Mouse (Mus musculus) embryonic facial prominence, embryonic 11.5 days (tissue): ENCODE data around the gene Sh3d21. TPM values are rescaled to one million over a fixed set of nuclear protein-coding genes. Genes with fewer than 3 reads are reported as not detected.

Experiments
- ATAC-seq: fragments of 200-750 bp; cut with Nextera tagmentation; replicated peaks from 2 replicates; pipeline ENCODE4 v1.8.0; 2017; ENCODE audit warnings: low read depth; ENCODE audit not compliant: insufficient number of reproducible peaks, low FRiP score, low TSS enrichment
- DNase-seq: peaks from one replicate; pipeline ENCODE4 v3.0.0-alpha.2; 2015; ENCODE audit warnings: low spot score
- H3K27ac ChIP-seq: fragments of 300-500 bp; sonication (generic); replicated peaks from 2 replicates; pipeline ENCODE4 v1.5.1; 2014; ENCODE audit warnings: mild to moderate bottlenecking, low read depth, low read length, control low read depth
- H3K27me3 ChIP-seq: fragments of 300-500 bp; sonication (generic); 2 replicates; pipeline ENCODE4 v1.6.1; 2014; ENCODE audit warnings: mild to moderate bottlenecking, low read length, moderate library complexity, mixed read lengths; ENCODE audit not compliant: control insufficient read depth, insufficient read depth
- H3K36me3 ChIP-seq: fragments of 300-500 bp; sonication (generic); replicated peaks from 2 replicates; pipeline ENCODE4 v1.6.1; 2014; ENCODE audit warnings: low read depth, mild to moderate bottlenecking, low read length, moderate library complexity, mixed read lengths; ENCODE audit not compliant: control insufficient read depth, insufficient read depth
- H3K4me1 ChIP-seq: fragments of 300-500 bp; sonication (generic); 2 replicates; pipeline ENCODE4 v1.6.1; 2014; ENCODE audit warnings: low read length, mixed read lengths; ENCODE audit not compliant: control insufficient read depth, insufficient read depth
- H3K4me2 ChIP-seq: fragments of 300-500 bp; sonication (generic); 2 replicates; pipeline ENCODE4 v1.6.1; 2014; ENCODE audit warnings: low read depth, mild to moderate bottlenecking, control low read depth, low read length, moderate library complexity
- H3K4me3 ChIP-seq: fragments of 300-500 bp; sonication (generic); 2 replicates; pipeline ENCODE4 v1.5.1; 2014; ENCODE audit warnings: low read depth, low read length, control low read depth
- H3K9ac ChIP-seq: fragments of 300-500 bp; sonication (generic); replicated peaks from 2 replicates; pipeline ENCODE4 v1.6.1; 2014; ENCODE audit warnings: mild to moderate bottlenecking, control low read depth, low read length
- H3K9me3 ChIP-seq: fragments of 300-500 bp; sonication (generic); replicated peaks from 2 replicates; pipeline ENCODE4 v1.6.1; 2016; ENCODE audit warnings: mild to moderate bottlenecking, low read length, inconsistent platforms, mixed read lengths; ENCODE audit not compliant: control insufficient read depth
- WGBS: fragments of 180-500 bp; shearing (Covaris S2); extraction: QIAGEN DNeasy Blood & Tissue Kit; methylation state at CpG from one replicate; pipeline ENCODE4 v1.1.7; 2014; 5-methylcytosine and 5-hydroxymethylcytosine counted together
- polyA plus RNA-seq: library from polyadenylated mRNA; unstranded; fragments of >200 nt; fragmentation: Nextera tagmentation; extraction: Ambion mirVana; gene quantifications from 2 replicates; pipeline ENCODE4 v1.2.1, GENCODE M21; 2014

Gene Sh3d21
- polyA plus RNA-seq, 1 experiment from 2014 or later, result 5.0 TPM

DNA sequence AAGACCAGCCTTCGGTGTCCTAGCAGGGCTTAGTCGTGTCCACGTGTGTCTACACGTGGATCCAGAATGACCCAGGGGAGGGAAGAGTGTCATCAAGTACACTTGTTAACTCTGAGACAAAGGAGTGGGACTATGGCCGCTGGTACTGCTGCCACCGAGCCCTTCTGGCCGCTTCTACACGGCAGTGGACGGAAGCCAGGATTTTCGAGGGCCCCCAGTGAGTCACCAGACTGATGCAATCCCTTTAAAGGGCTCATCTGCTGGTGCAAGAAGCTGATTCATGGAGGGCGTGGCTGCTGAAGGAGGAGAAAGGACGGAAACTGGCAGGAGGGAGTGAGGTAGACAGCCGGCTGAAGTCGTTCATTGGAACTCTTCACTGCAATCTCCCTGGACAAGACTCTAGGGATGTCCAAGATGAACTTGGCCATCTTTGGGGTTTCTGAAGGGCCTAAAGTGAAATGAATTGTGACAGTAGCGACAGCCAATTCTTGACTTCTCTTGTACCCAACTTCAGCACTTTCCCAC is 60.2 kb downstream of the Sh3d21 start:
- DNase-seq (peak; percentile 56), ATAC-seq (peak; percentile 31; the same call in 1 of the 2 replicates)
- peak overlapping the region; percentile 48 for H3K27ac ChIP-seq
- H3K27me3 ChIP-seq, result no peaks in the 10 kb centered on the region
- no peaks in the 10 kb centered on the region for H3K9me3 ChIP-seq
- H3K9ac ChIP-seq, result peak overlapping the region; percentile 57
- H3K4me3 ChIP-seq, result peak overlapping the region; percentile 97
- H3K4me2 ChIP-seq, result peak overlapping the region; percentile 78
- H3K36me3 ChIP-seq, result no peaks in the 10 kb centered on the region
- WGBS, result 3% methylated on average over 15 of the region's 15 CpGs
- H3K4me1 ChIP-seq, result no peaks in the 10 kb centered on the region

DNA sequence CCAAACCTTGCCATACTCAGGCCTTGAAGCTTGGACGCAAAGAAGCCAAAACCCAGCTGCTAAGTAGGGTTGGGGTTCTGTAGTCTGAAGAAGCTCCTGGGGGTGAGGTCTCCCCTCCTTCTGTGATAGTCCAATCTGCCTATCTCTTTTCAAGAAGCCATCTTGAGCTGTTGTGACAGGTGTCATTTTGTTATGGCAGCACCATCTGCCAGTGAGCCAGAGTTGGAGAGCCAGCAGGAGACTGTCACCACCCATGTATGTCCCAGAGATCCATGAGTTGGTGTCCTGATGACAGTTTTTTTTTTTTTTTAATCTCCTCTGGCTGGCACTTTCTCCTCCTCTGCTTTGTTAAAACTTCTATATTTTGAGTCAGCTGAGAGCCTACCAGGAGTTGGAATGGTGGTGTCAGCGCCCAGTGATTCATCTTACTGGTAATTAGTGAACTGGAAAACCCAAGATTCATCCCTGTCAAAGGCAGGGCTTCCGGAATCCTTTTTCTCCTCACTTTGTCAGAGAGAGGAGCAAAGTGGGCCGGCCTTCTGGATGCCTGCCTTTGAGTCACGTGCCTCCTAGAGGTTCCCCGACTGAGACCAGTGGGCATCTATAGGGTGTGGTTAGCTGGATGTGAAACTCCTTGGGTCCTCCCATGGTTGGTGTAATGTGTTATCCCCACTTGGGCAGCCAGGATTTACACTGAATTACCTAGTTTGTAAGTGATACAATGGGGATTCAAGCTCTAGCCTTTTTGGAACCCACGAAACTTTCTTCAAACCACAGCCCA is 61.0 kb downstream of the Sh3d21 start:
- no peak overlapping the region for H3K27ac ChIP-seq
- no peak for DNase-seq
- peak overlapping the region; percentile 78; the same call in 1 of the 2 replicates for H3K4me2 ChIP-seq
- no peak for ATAC-seq
- no peaks in the 10 kb centered on the region for H3K27me3 ChIP-seq
- no peaks in the 10 kb centered on the region for H3K4me1 ChIP-seq
- no peak overlapping the region for H3K4me3 ChIP-seq
- H3K9me3 ChIP-seq, result no peaks in the 10 kb centered on the region
- no peaks in the 10 kb centered on the region for H3K36me3 ChIP-seq
- H3K9ac ChIP-seq, result no peak overlapping the region; the same call in 1 of the 2 replicates
- WGBS, result 45% methylated on average over 7 of the region's 7 CpGs

DNA sequence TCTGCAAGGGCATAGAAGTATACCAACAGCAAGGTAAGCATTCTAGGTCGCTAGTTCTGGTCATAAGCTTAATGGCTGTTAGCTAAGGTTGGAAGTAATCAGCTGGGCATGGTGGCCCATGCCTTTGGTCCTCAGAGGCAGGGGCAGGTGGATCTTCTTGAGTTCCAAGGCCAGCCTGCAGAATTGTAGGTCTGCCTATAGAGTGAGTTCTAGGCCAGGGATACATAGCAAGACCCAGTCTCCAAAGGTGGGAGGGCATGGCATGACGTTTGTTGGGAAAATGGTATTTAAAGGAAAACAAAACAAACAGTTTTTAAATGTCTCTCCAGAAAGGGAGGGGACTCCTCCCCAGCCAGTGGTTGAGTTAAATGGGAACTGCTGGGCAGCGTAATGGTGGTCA is 62.5 kb downstream of the Sh3d21 start:
- DNase-seq (no peak), ATAC-seq (no peak)
- no peaks in the 10 kb centered on the region for H3K36me3 ChIP-seq
- H3K9me3 ChIP-seq, result no peaks in the 10 kb centered on the region
- H3K9ac ChIP-seq, result no peak overlapping the region
- no peak overlapping the region for H3K4me2 ChIP-seq
- no peak overlapping the region for H3K4me3 ChIP-seq
- no peak overlapping the region for H3K27ac ChIP-seq
- H3K4me1 ChIP-seq, result no peaks in the 10 kb centered on the region
- H3K27me3 ChIP-seq, result no peaks in the 10 kb centered on the region
- 79% methylated on average over 3 of the region's 3 CpGs for WGBS

Other genes with a start within 250 kb of the Sh3d21 start
- 0.42 and 0.49 TPM in 2 replicates for gene Csf3r, start 138.9 kb downstream of the Sh3d21 start, polyA plus RNA-seq
- 176 and 177 TPM in 2 replicates for gene Mrps15, start 116.6 kb downstream of the Sh3d21 start, polyA plus RNA-seq
- gene Oscp1, start 104.9 kb downstream of the Sh3d21 start, polyA plus RNA-seq, result 17.1 and 18.3 TPM in 2 replicates
- gene Lsm10, start 66.9 kb downstream of the Sh3d21 start, polyA plus RNA-seq, result 46.1 and 47.0 TPM in 2 replicates
- gene Stk40, start 59.5 kb downstream of the Sh3d21 start, polyA plus RNA-seq, result 22.7 and 23.8 TPM in 2 replicates
- gene Eva1b, start 15.7 kb downstream of the Sh3d21 start, polyA plus RNA-seq, result 48.9 and 51.0 TPM in 2 replicates
- gene Thrap3, start 39.3 kb upstream of the Sh3d21 start, polyA plus RNA-seq, result 211 and 232 TPM in 2 replicates
- gene Map7d1, start 92.9 kb upstream of the Sh3d21 start, polyA plus RNA-seq, result 47.0 and 54.1 TPM in 2 replicates
- 33.8 and 36.7 TPM in 2 replicates for gene Trappc3, start 98.8 kb upstream of the Sh3d21 start, polyA plus RNA-seq
- 15.7 and 18.1 TPM in 2 replicates for gene Col8a2, start 123.3 kb upstream of the Sh3d21 start, polyA plus RNA-seq
- gene Adprhl2, start 158.2 kb upstream of the Sh3d21 start, polyA plus RNA-seq, result 44.6 and 48.0 TPM in 2 replicates
- gene Tekt2, start 162.2 kb upstream of the Sh3d21 start, polyA plus RNA-seq, result 3.4 and 3.5 TPM in 2 replicates